Comparison of ENCODE assay signal across 7 mouse cellular contexts in genomic region chr2:61655046-61655381, GRCm38 (mm10). TPM values are rescaled to one million over a fixed set of nuclear protein-coding genes. Genes with fewer than 3 reads are reported as not detected.
DNase-seq lines count a peak whose midpoint lies in the region; ATAC-seq and TF ChIP-seq lines count a peak whose summit lies in the region.

No protein-coding gene starts in this region.

- 0 out of 2 replicates have a peak, but pooled peaks cover 12% of the 10 kb centered on the region for H3K27me3 ChIP-seq in lung, embryonic 14.5 days (ENCODE audit: insufficient read depth, low read length)
- 0 out of 2 replicates have a peak, but pooled peaks cover 6% of the 10 kb centered on the region for H3K27me3 ChIP-seq in forebrain, embryonic 12.5 days
- H3K27me3 ChIP-seq in limb, embryonic 10.5 days (ENCODE audit: low read depth, poor library complexity, severe bottlenecking): peaks cover 21% of the 10 kb centered on the region
- H3K27me3 ChIP-seq in small intestine, adult 2 months (ENCODE audit: control insufficient read depth, insufficient read depth, low read length): no peaks in the 10 kb centered on the region

- no peak for TF ChIP-seq POLR2A in small intestine, adult 2 months (IDR thresholded peaks at IDR 0.05; ENCODE audit: low read depth, low read length)

- H3K4me2 ChIP-seq in lung, embryonic 14.5 days: peak overlapping the region; percentile 98
- H3K4me2 ChIP-seq in forebrain, embryonic 12.5 days: peak overlapping the region; percentile 89

- ATAC-seq in lung, embryonic 14.5 days (ENCODE audit: insufficient read depth): peak; percentile 33
- ATAC-seq in forebrain, embryonic 12.5 days (ENCODE audit: low FRiP score): peak; percentile 18
- ATAC-seq in CD4-positive, CD25-positive, alpha-beta regulatory T cell, adult 4 months: no peak

- H3K36me3 ChIP-seq in lung, embryonic 14.5 days (ENCODE audit: insufficient read depth): peaks cover 8% of the 10 kb centered on the region; the same call in 1 of the 2 replicates
- H3K36me3 ChIP-seq in forebrain, embryonic 12.5 days (replicated peaks): no peaks in the 10 kb centered on the region
- H3K36me3 ChIP-seq in limb, embryonic 10.5 days: no peaks in the 10 kb centered on the region
- peaks cover 13% of the 10 kb centered on the region for H3K36me3 ChIP-seq in small intestine, adult 2 months (ENCODE audit: control insufficient read depth, insufficient read depth, low read length)

- DNase-seq in lung, embryonic 14.5 days: no peak
- DNase-seq in lung, adult 18-20 months: no peak
- no peak for DNase-seq in limb, embryonic 10.5 days (ENCODE audit: low spot score)
- DNase-seq in frontal cortex, postnatal 14 days (ENCODE audit: low spot score in 2 of 2): no peak

- H3K9me3 ChIP-seq in lung, embryonic 14.5 days (ENCODE audit: low read depth, low read length): no peaks in the 10 kb centered on the region
- H3K9me3 ChIP-seq in forebrain, embryonic 12.5 days: no peaks in the 10 kb centered on the region
- no peaks in the 10 kb centered on the region for H3K9me3 ChIP-seq in limb, embryonic 10.5 days (replicated peaks)

- WGBS in lung, embryonic 14.5 days: 9% methylated on average over 12 of the region's 12 CpGs
- WGBS in forebrain, embryonic 12.5 days: 7% methylated on average over 12 of the region's 12 CpGs
- WGBS in limb, embryonic 10.5 days: 3% methylated on average over 12 of the region's 12 CpGs
- 70% methylated on average over 12 of the region's 12 CpGs for WGBS in small intestine, adult 2 months

- no peaks in the 10 kb centered on the region for H3K4me1 ChIP-seq in lung, embryonic 14.5 days (ENCODE audit: insufficient read depth)
- H3K4me1 ChIP-seq in forebrain, embryonic 12.5 days: peaks cover 10% of the 10 kb centered on the region; the same call in 1 of the 2 replicates
- H3K4me1 ChIP-seq in limb, embryonic 10.5 days: peaks cover 23% of the 10 kb centered on the region
- H3K4me1 ChIP-seq in small intestine, adult 2 months (ENCODE audit: control insufficient read depth, insufficient read depth, insufficient read length, low read length): peaks cover 7% of the 10 kb centered on the region; the same call in 1 of the 2 replicates

- H3K27ac ChIP-seq in lung, embryonic 14.5 days (ENCODE audit: low read depth): no peak overlapping the region
- peak overlapping the region; percentile 96 for H3K27ac ChIP-seq in forebrain, embryonic 12.5 days
- no peak overlapping the region for H3K27ac ChIP-seq in limb, embryonic 10.5 days
- no peak overlapping the region for H3K27ac ChIP-seq in small intestine, adult 2 months (ENCODE audit: insufficient read depth, low read depth, low read length)

- H3K9ac ChIP-seq in lung, embryonic 14.5 days: peak overlapping the region; percentile 41
- H3K9ac ChIP-seq in forebrain, embryonic 12.5 days: peak overlapping the region; percentile 71

- TF ChIP-seq CTCF in lung, embryonic 14.5 days (IDR thresholded peaks at IDR 0.05; ENCODE audit: low read depth): no peak
- TF ChIP-seq CTCF in small intestine, adult 2 months (IDR thresholded peaks at IDR 0.05; ENCODE audit: extremely low read depth, insufficient read length, insufficient replicate concordance, low read depth, low read length): no peak

- H3K4me3 ChIP-seq in lung, embryonic 14.5 days (ENCODE audit: low read depth, low read length): peak overlapping the region; percentile 55
- peak overlapping the region; percentile 53 for H3K4me3 ChIP-seq in forebrain, embryonic 12.5 days (replicated peaks)
- peak overlapping the region; percentile 65 for H3K4me3 ChIP-seq in limb, embryonic 10.5 days
- H3K4me3 ChIP-seq in small intestine, adult 2 months (ENCODE audit: low read depth, low read length): peak overlapping the region; percentile 61; the same call in 1 of the 2 replicates

RNA-seq across cellular contexts. Expression of gene Psmd14, which starts 56.5 kb away (rescaled TPM):
- 201 and 205 TPM in 2 replicates for polyA plus RNA-seq in lung, embryonic 14.5 days (2014; fragmentation: Nextera tagmentation; extraction: Ambion mirVana)
- 265 and 271 TPM in 2 replicates for polyA plus RNA-seq in forebrain, embryonic 12.5 days (2016; fragmentation: Nextera tagmentation; extraction: Ambion mirVana)
- 245 and 257 TPM in 2 replicates for polyA plus RNA-seq in limb, embryonic 10.5 days (2016; fragmentation: Nextera tagmentation; extraction: Ambion mirVana)
- 3.8 and 5.4 TPM in 2 replicates for polyA plus RNA-seq in small intestine, adult 2 months (2012; rRNA removed)
- polyA plus RNA-seq in CD4-positive, CD25-positive, alpha-beta regulatory T cell, adult 4 months (2017; shearing (Covaris generic)): 100 to 1,000 TPM; 180 to 182 TPM

Comparison
In these comparisons a context has a peak if more than half of its experiments do, and no peak if none do; other contexts are left out.
1. RNA of gene Psmd14, which starts 56.5 kb away (polyA plus RNA-seq): 265 to 271 TPM in forebrain, embryonic 12.5 days, 245 to 257 TPM in limb, embryonic 10.5 days, 201 to 205 TPM in lung, embryonic 14.5 days and 180 to 182 TPM in CD4-positive, CD25-positive, alpha-beta regulatory T cell, adult 4 months; 3.8 to 5.4 TPM in small intestine, adult 2 months; every median in the first group is over 10 times any median in the second.
2. Peak in every context shown above with its lines, with median percentiles within 50 percentile points of each other: H3K4me3 ChIP-seq.